Mouse (Mus musculus) heart, postnatal 0 days (tissue): ENCODE data around the gene Serpinb6b.

Source experiments
- CTCF ChIP-seq: IDR thresholded peaks from 2 replicates; pipeline ENCODE4 v1.5.1; 2016; ENCODE audit warnings: antibody characterized with exemption, control low read depth, low read depth
- EP300 ChIP-seq: IDR thresholded peaks from 2 replicates; pipeline ENCODE4 v1.6.1; 2016; ENCODE audit warnings: antibody characterized with exemption, low read depth

DNA sequence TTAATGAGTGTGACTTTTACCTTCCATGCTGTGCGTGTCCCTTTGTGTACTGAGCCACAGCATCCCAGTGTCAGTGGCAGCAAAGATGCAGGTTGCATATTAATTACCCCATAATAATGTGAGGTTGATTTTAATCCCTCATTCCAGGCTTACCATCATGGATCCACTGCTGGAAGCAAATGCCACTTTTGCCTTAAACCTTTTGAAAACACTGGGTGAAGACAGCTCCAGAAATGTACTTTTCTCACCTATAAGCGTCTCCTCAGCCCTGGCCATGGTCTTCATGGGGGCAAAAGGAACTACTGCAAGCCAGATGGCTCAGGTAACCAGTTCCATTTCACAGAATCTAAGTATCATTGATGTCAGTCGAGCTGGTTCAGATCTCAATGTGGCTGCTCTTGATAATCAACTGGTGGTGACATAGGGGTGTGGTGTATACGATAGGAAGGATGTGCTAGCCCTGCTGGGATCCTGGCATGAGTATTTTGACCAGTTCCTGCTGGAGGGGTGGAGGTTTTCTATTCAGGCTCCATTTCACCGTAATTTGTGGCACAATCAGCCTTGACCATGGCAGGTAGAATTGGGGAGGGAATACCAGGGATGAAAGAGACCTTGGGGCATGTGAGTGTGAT lies 3.5 kb downstream of the Serpinb6b start:
- TF ChIP-seq CTCF (no peak), EP300 (no peak)
